Mouse (Mus musculus): ENCODE measurements around the gene Calcoco1.

The Calcoco1 gene

GRCm38 (mm10) chr15:102721980-102722475 is at the start of gene Calcoco1:
Gene Calcoco1, minus strand, starts transcription at chr15:102722178.
- DNase-seq (ENCODE audit: low spot score in 2 of 2) = peak; percentile 94 to 95

DNA sequence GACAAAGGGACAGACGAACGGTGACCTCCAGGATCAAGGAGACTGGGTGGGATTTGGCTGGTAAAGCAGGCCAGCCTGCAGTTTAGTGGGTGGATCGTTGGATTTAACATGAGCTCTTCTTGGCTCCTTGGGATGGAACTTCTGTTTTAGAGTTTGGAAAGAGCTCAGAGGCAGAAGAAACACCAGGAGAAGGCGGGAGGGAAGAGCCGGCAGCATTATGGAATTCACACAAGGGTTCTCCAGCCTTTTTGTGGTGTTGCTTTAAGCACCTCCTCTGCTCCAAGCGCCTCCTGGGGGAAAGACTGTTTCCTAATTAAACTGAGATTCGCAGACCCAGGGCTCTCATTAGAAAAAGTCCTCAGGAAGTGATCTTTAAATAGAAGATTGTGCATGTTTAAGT is 48.9 kb upstream of the Calcoco1 start:
- no peak for DNase-seq (ENCODE audit: low spot score in 2 of 2)

- DNase-seq (ENCODE audit: low spot score in 2 of 2) = no peak
These were observed 43.2 kb upstream of the Calcoco1 start for GRCm38 (mm10) chr15:102765207-102765606.

GRCm38 (mm10) chr15:102761745-102762378 is 39.9 kb upstream of the Calcoco1 start:
- peak; percentile 40 to 57 for DNase-seq (ENCODE audit: low spot score in 2 of 2)

GRCm38 (mm10) chr15:102757686-102758085 is 35.7 kb upstream of the Calcoco1 start:
- DNase-seq (ENCODE audit: low spot score in 2 of 2) = no peak

- no peak for DNase-seq (ENCODE audit: low spot score in 2 of 2)
These were observed 33.1 kb upstream of the Calcoco1 start for GRCm38 (mm10) chr15:102755053-102755452.

GRCm38 (mm10) chr15:102754361-102754760 is 32.4 kb upstream of the Calcoco1 start:
- no peak for DNase-seq (ENCODE audit: low spot score in 2 of 2)

- no peak for DNase-seq (ENCODE audit: low spot score in 2 of 2)
These were observed 31.2 kb upstream of the Calcoco1 start for GRCm38 (mm10) chr15:102753170-102753569.

DNA sequence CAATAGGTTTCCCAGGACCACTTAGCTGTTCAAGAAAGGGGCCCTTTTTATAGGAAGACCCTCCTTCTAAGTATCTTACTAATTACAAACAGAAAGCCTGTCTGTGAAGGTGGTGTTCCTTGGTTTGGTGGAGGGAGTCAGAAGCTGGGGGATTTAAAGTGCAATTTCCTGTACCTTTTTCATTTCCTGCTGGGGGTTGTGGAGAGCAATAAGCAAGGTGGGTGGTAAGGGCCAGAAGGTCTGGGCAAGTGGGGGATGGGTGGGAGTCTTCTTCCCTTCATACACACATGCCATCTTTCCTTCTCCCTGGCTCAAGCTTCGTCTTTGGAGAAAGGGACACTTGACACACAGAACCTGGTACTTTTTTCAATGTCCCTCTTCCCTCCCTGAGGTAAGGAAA is 30.2 kb upstream of the Calcoco1 start:
- no peak for DNase-seq (ENCODE audit: low spot score in 2 of 2)

DNA sequence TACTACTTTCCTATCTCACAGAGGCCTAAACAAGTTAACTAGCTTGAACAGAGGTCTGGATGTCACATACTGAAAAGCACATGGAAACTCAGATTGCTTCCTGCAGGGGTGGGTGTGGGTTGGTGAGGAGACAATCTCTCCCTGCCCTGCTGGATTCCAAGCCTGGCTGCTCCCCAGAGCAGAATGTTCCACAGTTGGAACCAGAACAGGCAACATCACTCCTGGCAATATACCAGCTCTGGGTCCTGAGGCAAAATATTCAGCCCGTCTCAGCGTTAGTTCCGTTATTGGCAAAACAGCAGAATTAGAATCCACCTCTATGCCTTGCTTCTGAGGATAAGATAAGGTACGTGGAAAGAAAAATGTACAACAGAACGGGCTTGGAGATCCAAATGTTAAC is 28.3 kb upstream of the Calcoco1 start:
- DNase-seq (ENCODE audit: low spot score in 2 of 2) = no peak

DNA sequence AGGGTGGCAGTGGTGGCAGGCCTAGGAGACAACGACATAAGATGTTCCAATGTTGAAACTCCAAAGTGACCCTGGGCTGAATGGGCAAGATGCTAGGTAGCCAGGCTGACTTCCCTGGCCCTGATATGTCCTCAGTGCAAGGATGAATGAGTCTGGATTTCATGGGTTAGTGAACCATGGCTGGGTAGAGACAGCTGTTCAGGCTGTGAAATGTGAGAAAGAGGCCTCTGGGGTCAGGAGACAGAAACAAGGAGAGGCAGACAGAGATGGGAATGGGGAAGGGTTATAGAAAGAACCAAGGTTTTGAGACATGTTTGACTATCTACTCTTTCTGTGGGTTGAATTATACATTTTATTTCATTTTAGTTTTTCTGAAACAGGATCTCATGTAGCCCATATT is 27.1 kb upstream of the Calcoco1 start:
- no peak for DNase-seq (ENCODE audit: low spot score in 2 of 2)

GRCm38 (mm10) chr15:102747853-102748252 is 25.9 kb upstream of the Calcoco1 start:
- no peak for DNase-seq (ENCODE audit: low spot score in 2 of 2)

DNA sequence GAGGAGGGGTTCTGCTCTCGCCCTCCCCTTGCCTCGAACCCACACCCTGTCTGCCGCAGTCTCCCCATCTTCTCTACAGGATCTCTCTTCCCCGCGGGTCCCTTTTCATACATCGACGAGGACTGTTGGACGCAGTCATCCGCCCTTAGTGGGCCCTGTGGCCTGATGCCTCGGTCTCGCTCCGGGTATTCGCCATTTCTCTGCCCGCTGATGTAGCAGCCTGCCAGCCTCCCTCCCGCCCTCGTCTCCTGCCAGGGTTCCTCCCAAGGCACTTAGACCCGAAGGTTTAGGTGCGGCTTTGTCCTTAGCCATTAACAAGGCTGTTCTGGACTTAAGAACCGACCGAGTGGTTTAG is 25.3 kb upstream of the Calcoco1 start:
- DNase-seq (ENCODE audit: low spot score in 2 of 2) = no peak

DNA sequence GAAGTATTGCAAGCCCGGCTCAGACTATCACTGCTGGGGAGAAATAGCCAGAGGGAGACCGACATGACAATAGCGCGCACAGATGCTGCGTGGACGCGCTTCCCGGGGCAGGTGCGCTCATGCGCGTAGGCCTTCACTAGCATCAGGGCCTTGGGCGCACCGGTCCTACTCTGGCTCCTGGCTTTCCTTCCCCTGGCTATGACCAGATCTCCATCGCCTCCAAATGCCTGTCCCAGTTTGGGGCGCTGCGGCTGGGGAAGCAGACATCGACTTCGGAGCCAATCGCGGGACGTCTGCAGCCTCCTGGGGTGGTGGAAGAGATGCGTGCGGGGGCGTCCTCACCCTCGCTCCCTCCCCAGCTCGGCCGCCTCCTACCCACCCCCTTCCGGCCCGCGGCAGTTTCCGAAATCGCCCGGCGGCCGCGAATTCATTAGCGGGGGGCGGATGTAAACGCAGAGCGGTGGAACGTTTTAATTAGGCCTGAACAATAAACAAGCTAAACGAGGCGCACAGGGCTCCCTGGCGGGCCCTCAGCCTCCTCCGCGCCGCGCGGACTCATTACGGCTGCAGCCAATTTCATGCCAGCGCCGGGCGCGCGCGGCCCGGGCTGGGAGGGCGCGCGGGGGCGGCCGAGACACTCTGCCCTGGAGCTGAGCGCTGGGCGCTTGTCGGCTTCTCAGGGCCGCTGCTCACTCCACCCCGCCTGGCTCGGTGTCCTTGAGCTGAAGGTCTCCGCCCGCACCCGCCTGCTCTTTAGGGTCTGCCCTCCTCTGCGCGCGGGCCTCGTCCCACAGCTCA is 24.7 kb upstream of the Calcoco1 start:
- peak in 1 of 2 experiments; percentile 62 for DNase-seq (ENCODE audit: low spot score in 2 of 2)

- no peak for DNase-seq (ENCODE audit: low spot score in 2 of 2)
These were observed 24.1 kb upstream of the Calcoco1 start for GRCm38 (mm10) chr15:102746126-102746487.

DNA sequence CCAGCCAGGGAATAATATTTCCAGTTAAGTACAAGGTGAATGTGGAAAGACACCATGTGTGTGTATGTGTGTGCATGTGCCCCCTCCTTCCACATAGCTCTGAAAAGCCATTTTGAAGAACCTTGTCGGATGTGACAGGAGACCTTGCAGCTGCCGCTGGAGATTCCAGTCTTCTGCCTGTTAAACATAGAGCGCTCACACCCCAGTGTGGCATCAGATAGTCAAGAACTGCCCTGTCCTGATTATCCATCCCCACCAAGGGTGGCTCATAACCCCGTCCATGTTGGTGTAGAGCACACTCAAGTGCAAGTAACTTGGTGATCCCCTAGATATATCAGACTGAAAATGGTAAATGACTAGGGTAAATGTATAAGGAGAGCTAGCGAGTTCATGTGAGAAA is 23.4 kb upstream of the Calcoco1 start:
- DNase-seq (ENCODE audit: low spot score in 2 of 2) = no peak

DNA sequence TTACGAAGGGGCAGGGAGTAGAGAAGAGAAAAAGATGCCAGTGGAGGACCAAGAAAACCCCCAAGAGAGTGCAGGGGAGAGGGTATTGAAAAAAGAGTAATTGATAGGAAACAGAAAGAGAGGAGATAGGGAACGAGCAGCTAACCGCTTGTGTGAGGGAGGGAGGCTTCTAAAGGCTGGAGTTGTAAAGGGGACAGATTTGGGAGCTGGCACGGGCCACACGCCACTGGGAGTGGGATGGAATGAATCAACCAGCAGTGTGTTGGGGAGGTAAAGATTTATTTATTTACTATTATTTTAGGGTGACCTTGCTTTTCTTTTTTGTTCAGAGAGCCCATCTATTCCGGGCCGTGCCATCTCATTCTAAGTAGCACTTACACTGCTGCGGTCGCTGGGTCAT is 22.9 kb upstream of the Calcoco1 start:
- no peak for DNase-seq (ENCODE audit: low spot score in 2 of 2)

GRCm38 (mm10) chr15:102744416-102744815 is 22.4 kb upstream of the Calcoco1 start:
- DNase-seq (ENCODE audit: low spot score in 2 of 2) = no peak

DNA sequence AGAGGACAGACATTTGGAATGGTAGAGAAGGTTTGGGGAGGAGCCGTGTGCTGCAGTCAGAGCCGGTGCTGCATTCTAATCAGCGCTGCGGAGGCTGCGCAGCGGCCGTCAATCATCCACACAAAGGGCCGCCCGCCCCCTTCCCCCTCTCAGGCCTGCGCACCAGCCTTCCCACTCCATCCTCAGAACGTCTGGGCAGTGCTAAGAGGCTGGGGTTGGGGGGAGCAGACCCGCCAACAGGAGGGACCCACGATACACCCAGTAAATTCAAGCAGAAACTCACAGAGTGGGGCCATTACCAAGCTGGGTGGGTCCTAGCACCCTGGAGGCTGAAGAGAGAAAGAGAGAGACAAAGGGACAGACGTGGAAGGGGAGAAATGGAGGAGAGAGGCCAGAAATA is 22.0 kb upstream of the Calcoco1 start:
- DNase-seq (ENCODE audit: low spot score in 2 of 2) = peak in 1 of 2 experiments; percentile 62

DNA sequence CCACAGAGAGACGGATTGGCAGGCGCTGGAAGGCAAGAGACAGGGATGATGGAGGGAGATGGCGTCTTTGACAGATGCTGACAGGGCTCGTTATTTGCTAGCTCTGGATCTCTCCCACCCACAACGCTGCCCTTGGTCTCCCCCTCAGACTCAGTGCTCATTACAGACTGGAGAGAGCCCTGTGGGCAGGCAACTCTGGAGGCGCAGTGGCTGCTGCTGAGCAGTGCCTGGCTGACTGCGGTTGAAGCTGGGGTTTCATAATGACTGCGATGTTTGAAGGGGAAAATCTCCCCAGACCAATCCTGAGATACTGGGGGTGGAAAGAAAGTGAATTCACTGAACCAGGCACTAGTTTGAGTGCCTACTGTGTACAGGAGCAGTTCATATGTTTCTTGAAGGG is 21.2 kb upstream of the Calcoco1 start:
- DNase-seq (ENCODE audit: low spot score in 2 of 2) = no peak

- DNase-seq (ENCODE audit: low spot score in 2 of 2) = peak; percentile 87 to 91
These were observed 20.6 kb upstream of the Calcoco1 start for GRCm38 (mm10) chr15:102742589-102742988.

GRCm38 (mm10) chr15:102739520-102740297 is 17.7 kb upstream of the Calcoco1 start:
- peak in 1 of 2 experiments; percentile 66 for DNase-seq (ENCODE audit: low spot score in 2 of 2)
